Mouse (Mus musculus) ES-Bruce4 (cell line): ENCODE measurements at regions not wholly inside any gene's neighbourhood (a gene's known extent, or its start where the extent isn't known, plus 50 kb on each side); places are given as distances from the start of the nearest gene placed in this dataset.

Experiments
- H3K27ac ChIP-seq: 2 replicates; pipeline ENCODE4 v1.5.1; 2012; ENCODE audit warnings: low read length, inconsistent platforms; ENCODE audit not compliant: insufficient read depth
- H3K27me3 ChIP-seq: 2 replicates; pipeline ENCODE4 v1.6.1; 2012; ENCODE audit warnings: mild to moderate bottlenecking, low read length, inconsistent platforms; ENCODE audit not compliant: control insufficient read depth, poor library complexity, insufficient read depth, severe bottlenecking
- H3K36me3 ChIP-seq: 2 replicates; pipeline ENCODE4 v1.6.1; 2012; ENCODE audit warnings: inconsistent platforms, mild to moderate bottlenecking, low read length, moderate library complexity; ENCODE audit not compliant: control insufficient read depth, poor library complexity, insufficient read depth, severe bottlenecking
- H3K4me1 ChIP-seq: one replicate; pipeline ENCODE4 v1.8.1; 2011; ENCODE audit warnings: low read length; ENCODE audit not compliant: control insufficient read depth, insufficient read depth
- H3K4me3 ChIP-seq: 2 replicates; pipeline ENCODE4 v1.5.1; 2011; ENCODE audit warnings: low read depth, mild to moderate bottlenecking, low read length
- H3K9ac ChIP-seq: 2 replicates; pipeline ENCODE4 v1.6.1; 2012; ENCODE audit warnings: low read depth, mild to moderate bottlenecking, inconsistent platforms; ENCODE audit not compliant: poor library complexity, severe bottlenecking
- H3K9me3 ChIP-seq: replicated peaks from 2 replicates; pipeline ENCODE4 v1.6.1; 2012; ENCODE audit warnings: mild to moderate bottlenecking, low read length, inconsistent platforms; ENCODE audit not compliant: control insufficient read depth, poor library complexity, insufficient read depth, severe bottlenecking
- CTCF ChIP-seq: IDR thresholded peaks from one replicate; pipeline ENCODE4 v1.8.1; 2011; ENCODE audit warnings: low read depth, low read length
- EP300 ChIP-seq: IDR thresholded peaks from 2 replicates; pipeline ENCODE4 v1.6.1; 2011; ENCODE audit warnings: low read depth, low read length; ENCODE audit not compliant: insufficient read depth
- POLR2A ChIP-seq: IDR thresholded peaks from one replicate; pipeline ENCODE4 v1.8.1; 2011; ENCODE audit warnings: low read length; ENCODE audit not compliant: insufficient read depth

GRCm38 (mm10) chr13:99787760-99788159 lies 113.1 kb downstream of the Cartpt start:
- Histone ChIP-seq H3K27ac (no peak overlapping the region), H3K4me3 (no peak overlapping the region), H3K27me3 (no peaks in the 10 kb centered on the region), H3K4me1 (no peaks in the 10 kb centered on the region), H3K36me3 (no peaks in the 10 kb centered on the region), H3K9me3 (no peaks in the 10 kb centered on the region), H3K9ac (no peak overlapping the region)
- TF ChIP-seq CTCF (no peak), POLR2A (no peak)

GRCm38 (mm10) chr13:99785427-99785826 lies 115.5 kb downstream of the Cartpt start:
- Histone ChIP-seq H3K9ac (no peak overlapping the region), H3K27ac (no peak overlapping the region), H3K36me3 (no peaks in the 10 kb centered on the region), H3K4me3 (no peak overlapping the region), H3K9me3 (no peaks in the 10 kb centered on the region), H3K27me3 (no peaks in the 10 kb centered on the region), H3K4me1 (no peaks in the 10 kb centered on the region)
- TF ChIP-seq EP300, result no peak
- TF ChIP-seq POLR2A, result no peak
- TF ChIP-seq CTCF, result no peak

GRCm38 (mm10) chr13:99784314-99784713 lies 116.6 kb downstream of the Cartpt start:
- Histone ChIP-seq H3K9me3 (no peaks in the 10 kb centered on the region), H3K27ac (no peak overlapping the region)
- TF ChIP-seq EP300, result no peak
- TF ChIP-seq CTCF, result no peak
- no peak for TF ChIP-seq POLR2A

GRCm38 (mm10) chr13:99782883-99783721 lies 117.8 kb downstream of the Cartpt start:
- no peaks in the 10 kb centered on the region for H3K27me3 ChIP-seq
- no peaks in the 10 kb centered on the region for H3K36me3 ChIP-seq
- no peak overlapping the region for H3K27ac ChIP-seq
- H3K4me3 ChIP-seq, result no peak overlapping the region
- no peak overlapping the region for H3K9ac ChIP-seq
- TF ChIP-seq EP300 (no peak), POLR2A (no peak), CTCF (no peak)
- no peaks in the 10 kb centered on the region for H3K4me1 ChIP-seq
- no peaks in the 10 kb centered on the region for H3K9me3 ChIP-seq

More at GRCm38 (mm10) chr13:99784314-99784713, 116.6 kb downstream of the Cartpt start:
- Histone ChIP-seq H3K36me3 (no peaks in the 10 kb centered on the region), H3K27me3 (no peaks in the 10 kb centered on the region), H3K4me1 (no peaks in the 10 kb centered on the region), H3K4me3 (no peak overlapping the region), H3K9ac (no peak overlapping the region)

GRCm38 (mm10) chr13:99781616-99782015 lies 119.3 kb downstream of the Cartpt start:
- no peak overlapping the region for H3K27ac ChIP-seq
- H3K4me3 ChIP-seq, result no peak overlapping the region
- H3K27me3 ChIP-seq, result no peaks in the 10 kb centered on the region
- no peaks in the 10 kb centered on the region for H3K9me3 ChIP-seq
- no peaks in the 10 kb centered on the region for H3K4me1 ChIP-seq
- TF ChIP-seq EP300, result no peak
- no peak for TF ChIP-seq POLR2A
- TF ChIP-seq CTCF, result no peak
- no peak overlapping the region for H3K9ac ChIP-seq
- H3K36me3 ChIP-seq, result no peaks in the 10 kb centered on the region

- no peaks in the 10 kb centered on the region for H3K36me3 ChIP-seq
- no peak overlapping the region for H3K27ac ChIP-seq
- H3K4me3 ChIP-seq, result no peak overlapping the region
- no peaks in the 10 kb centered on the region for H3K27me3 ChIP-seq
- no peaks in the 10 kb centered on the region for H3K9me3 ChIP-seq
- no peak overlapping the region for H3K9ac ChIP-seq
- H3K4me1 ChIP-seq, result no peaks in the 10 kb centered on the region
- TF ChIP-seq POLR2A (no peak), EP300 (no peak), CTCF (no peak)
Observed at GRCm38 (mm10) chr13:99780751-99781460, 120.0 kb downstream of the Cartpt start.
